Mouse (Mus musculus) stomach, postnatal 0 days (tissue): ENCODE data around the gene H2-M5.

Experiments used
- CTCF ChIP-seq: IDR thresholded peaks from 2 replicates; pipeline ENCODE4 v1.5.1; 2016; ENCODE audit warnings: antibody characterized with exemption, low read depth, mild to moderate bottlenecking, moderate library complexity
- EP300 ChIP-seq: optimal IDR thresholded peaks from 2 replicates; pipeline ENCODE3; 2016; ENCODE audit warnings: antibody characterized with exemption

DNA sequence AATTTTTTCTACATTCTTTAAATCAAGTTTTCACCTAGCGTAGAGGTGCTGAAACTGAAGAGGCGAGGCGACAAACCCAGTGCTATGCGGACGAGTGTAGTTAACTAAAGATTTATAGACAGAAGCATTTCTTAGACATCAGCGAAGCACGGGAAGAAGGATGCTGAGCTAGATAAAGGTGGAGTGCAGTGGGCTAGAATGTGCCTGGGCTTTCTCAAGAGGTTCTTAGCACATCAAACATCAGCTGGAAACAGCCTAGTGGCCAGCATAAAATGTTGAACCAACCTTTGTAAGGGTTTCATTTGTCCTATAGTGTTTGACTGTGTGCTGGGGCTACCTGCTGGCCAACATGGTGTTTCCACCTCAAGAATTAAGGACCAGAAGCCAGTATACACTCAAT lies 11.5 kb upstream of the H2-M5 start, which contains the start of gene Zfp57:
- TF ChIP-seq CTCF = no peak
- no peak for TF ChIP-seq EP300
